Mouse (Mus musculus) heart, postnatal 0 days (tissue): ENCODE data around the gene P4ha2. TPM values are rescaled to one million over a fixed set of nuclear protein-coding genes. Genes with fewer than 3 reads are reported as not detected.

ENCODE experiments used
- ATAC-seq: fragments of 200-750 bp; cut with Nextera tagmentation; 2 replicates; pipeline ENCODE4 v1.8.0; 2017; ENCODE audit warnings: low read depth, moderate number of reproducible peaks, moderate library complexity; ENCODE audit not compliant: insufficient read depth
- DNase-seq: peaks from one replicate; pipeline ENCODE4 v3.0.0-alpha.2; 2016; ENCODE audit warnings: low spot score
- H3K27ac ChIP-seq: fragments of 300-500 bp; sonication (generic); 2 replicates; pipeline ENCODE4 v1.5.1; 2014; ENCODE audit warnings: low read depth, mild to moderate bottlenecking
- H3K27me3 ChIP-seq: fragments of 300-500 bp; sonication (generic); 2 replicates; pipeline ENCODE4 v1.6.1; 2014; ENCODE audit warnings: low read length, mixed read lengths; ENCODE audit not compliant: control insufficient read depth, insufficient read depth
- H3K36me3 ChIP-seq: fragments of 300-500 bp; sonication (generic); replicated peaks from 2 replicates; pipeline ENCODE4 v1.6.1; 2014; ENCODE audit warnings: low read length, mixed read lengths; ENCODE audit not compliant: control insufficient read depth, insufficient read depth
- H3K4me1 ChIP-seq: fragments of 300-500 bp; sonication (generic); 2 replicates; pipeline ENCODE4 v1.6.1; 2014; ENCODE audit warnings: antibody characterized with exemption; ENCODE audit not compliant: control insufficient read depth, insufficient read depth
- H3K4me2 ChIP-seq: fragments of 300-500 bp; sonication (generic); 2 replicates; pipeline ENCODE4 v1.6.1; 2014; ENCODE audit warnings: low read depth, mild to moderate bottlenecking, low read length, moderate library complexity
- H3K4me3 ChIP-seq: fragments of 300-500 bp; sonication (generic); 2 replicates; pipeline ENCODE4 v1.5.1; 2014; ENCODE audit warnings: low read depth, low read length
- H3K9ac ChIP-seq: fragments of 300-500 bp; sonication (generic); replicated peaks from 2 replicates; pipeline ENCODE4 v1.6.1; 2014; ENCODE audit warnings: low read depth, low read length, mixed read lengths
- H3K9me3 ChIP-seq: fragments of 300-500 bp; sonication (generic); replicated peaks from 2 replicates; pipeline ENCODE4 v1.6.1; 2016; ENCODE audit warnings: low read length; ENCODE audit not compliant: control insufficient read depth
- CTCF ChIP-seq: IDR thresholded peaks from 2 replicates; pipeline ENCODE4 v1.5.1; 2016; ENCODE audit warnings: antibody characterized with exemption, control low read depth, low read depth
- EP300 ChIP-seq: IDR thresholded peaks from 2 replicates; pipeline ENCODE4 v1.6.1; 2016; ENCODE audit warnings: antibody characterized with exemption, low read depth
- WGBS: fragments of 180-500 bp; shearing (Covaris S2); extraction: QIAGEN DNeasy Blood & Tissue Kit; methylation state at CpG from one replicate; pipeline ENCODE4 v1.1.7; 2014; 5-methylcytosine and 5-hydroxymethylcytosine counted together
- polyA plus RNA-seq: library from polyadenylated mRNA; unstranded; fragments of >200 nt; fragmentation: Nextera tagmentation; extraction: Ambion mirVana; gene quantifications from 2 replicates; pipeline ENCODE4 v1.2.1, GENCODE M21; 2015
- total RNA-seq: library from RNA; depleted of rRNA; stranded (reverse); fragments of >200 nt; gene quantifications from 2 replicates; pipeline ENCODE4 v1.2.3, GENCODE M21; 2014; ENCODE audit warnings: low replicate concordance

Gene P4ha2
- total and polyA plus RNA-seq, 2 experiments from 2014 or later: 19.8 to 49.0 TPM

DNA sequence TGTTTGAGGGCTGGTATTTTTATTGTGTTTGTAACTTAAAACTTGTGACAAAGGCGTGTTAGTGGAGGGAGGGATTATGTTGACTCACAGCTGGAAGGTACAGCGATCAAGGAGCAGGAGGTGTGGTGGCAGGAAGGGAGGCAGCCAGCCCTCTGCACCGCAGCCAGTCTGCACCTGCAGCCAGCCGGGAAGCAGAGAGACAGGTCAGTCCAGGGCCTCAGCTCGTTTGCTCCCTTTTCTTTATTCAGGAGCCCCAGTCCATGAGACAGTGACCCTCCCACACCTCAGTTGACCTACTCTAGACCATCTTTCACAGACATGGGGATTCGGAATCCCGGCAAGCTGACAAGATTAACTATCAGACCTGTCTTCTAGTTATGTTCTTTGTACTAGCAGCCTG is 19.5 kb upstream of the P4ha2 start:
- Histone ChIP-seq H3K36me3 (no peaks in the 10 kb centered on the region), H3K4me1 (no peaks in the 10 kb centered on the region), H3K9ac (no peak overlapping the region), H3K4me3 (no peak overlapping the region), H3K9me3 (no peaks in the 10 kb centered on the region), H3K27ac (no peak overlapping the region), H3K4me2 (no peak overlapping the region), H3K27me3 (0 out of 2 replicates have a peak, but pooled peaks cover 5% of the 10 kb centered on the region)
- ATAC-seq (no peak), DNase-seq (no peak)
- TF ChIP-seq EP300: no peak
- no peak for TF ChIP-seq CTCF
- WGBS: 44% methylated on average over 7 of the region's 7 CpGs

DNA sequence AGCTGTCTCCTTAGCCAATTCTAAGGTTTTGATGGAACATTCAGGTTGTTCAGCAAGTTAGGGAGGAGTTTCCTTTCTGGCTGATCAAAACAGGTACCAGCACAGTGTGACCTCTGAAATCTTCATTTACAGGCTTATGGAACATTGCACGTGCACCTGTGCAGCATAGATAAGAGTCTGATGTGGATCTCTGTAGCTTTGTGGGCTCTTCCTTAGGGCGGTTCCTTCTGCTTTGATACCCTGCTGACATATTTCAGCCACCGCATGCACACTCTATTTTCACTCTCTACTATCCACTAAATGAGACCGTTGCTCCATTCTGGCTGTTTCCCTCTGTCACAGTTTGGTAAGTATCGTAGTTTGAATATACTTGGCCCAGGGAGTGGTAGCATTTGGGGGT is 17.2 kb upstream of the P4ha2 start:
- 82% methylated on average over 5 of the region's 5 CpGs for WGBS
- no peak for DNase-seq
- H3K27ac ChIP-seq: no peak overlapping the region
- no peaks in the 10 kb centered on the region for H3K36me3 ChIP-seq
- no peaks in the 10 kb centered on the region for H3K27me3 ChIP-seq
- no peaks in the 10 kb centered on the region for H3K4me1 ChIP-seq
- ATAC-seq: no peak
- no peaks in the 10 kb centered on the region for H3K9me3 ChIP-seq
- TF ChIP-seq CTCF (no peak), EP300 (no peak)
- no peak overlapping the region for H3K4me3 ChIP-seq
- H3K4me2 ChIP-seq: no peak overlapping the region
- H3K9ac ChIP-seq: no peak overlapping the region

DNA sequence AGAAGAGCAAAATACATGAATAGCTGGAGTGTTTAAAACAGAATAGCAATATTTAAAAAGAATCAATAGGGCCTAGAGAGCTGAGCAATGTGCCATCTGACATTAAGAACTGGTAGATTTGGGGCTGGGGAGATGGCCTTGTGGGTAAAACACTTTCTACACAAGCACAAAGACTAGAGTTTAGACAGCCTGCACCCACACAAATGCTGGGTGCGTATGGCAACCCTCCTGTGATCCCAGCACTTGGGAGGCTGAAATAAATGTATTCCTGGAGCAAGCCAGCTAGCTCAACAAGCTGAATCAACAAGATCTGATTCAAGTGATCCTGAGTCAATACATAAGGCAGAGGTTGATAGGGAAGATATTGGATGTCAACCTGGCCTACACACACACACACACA is 14.9 kb upstream of the P4ha2 start:
- whole genome bisulfite sequencing: 87% methylated on average over 1 of the region's 1 CpGs
- Histone ChIP-seq H3K9ac (no peak overlapping the region), H3K9me3 (no peaks in the 10 kb centered on the region), H3K4me3 (no peak overlapping the region), H3K36me3 (no peaks in the 10 kb centered on the region), H3K4me1 (no peaks in the 10 kb centered on the region), H3K4me2 (no peak overlapping the region), H3K27ac (no peak overlapping the region), H3K27me3 (no peaks in the 10 kb centered on the region)
- DNase-seq (no peak), ATAC-seq (no peak)
- TF ChIP-seq CTCF: no peak
- TF ChIP-seq EP300: no peak

DNA sequence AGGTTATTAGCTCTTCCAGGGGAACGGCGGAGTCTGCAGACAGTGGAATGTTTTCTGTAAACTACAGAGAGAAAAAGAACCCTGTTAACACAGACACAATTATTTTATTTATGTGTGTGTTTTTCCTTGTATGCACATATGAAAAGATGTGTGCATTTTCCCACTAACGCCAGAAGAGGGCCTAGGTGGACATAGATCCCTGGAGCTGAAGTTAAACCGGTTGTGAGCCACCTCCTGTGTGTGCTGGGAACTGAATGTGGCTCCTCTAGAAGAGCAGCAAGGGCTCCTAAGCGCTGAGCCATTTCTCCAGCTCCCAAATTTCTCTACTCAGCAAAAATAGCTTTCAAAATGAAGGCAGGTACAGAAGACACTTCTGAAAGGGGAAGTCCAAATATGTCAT is 14.1 kb upstream of the P4ha2 start:
- Histone ChIP-seq H3K4me3 (no peak overlapping the region), H3K27me3 (no peaks in the 10 kb centered on the region), H3K36me3 (no peaks in the 10 kb centered on the region), H3K4me2 (no peak overlapping the region), H3K9ac (no peak overlapping the region), H3K27ac (no peak overlapping the region), H3K9me3 (no peaks in the 10 kb centered on the region), H3K4me1 (no peaks in the 10 kb centered on the region)
- ATAC-seq (no peak), DNase-seq (no peak)
- 66% methylated on average over 5 of the region's 5 CpGs for WGBS
- TF ChIP-seq CTCF (no peak), EP300 (no peak)

DNA sequence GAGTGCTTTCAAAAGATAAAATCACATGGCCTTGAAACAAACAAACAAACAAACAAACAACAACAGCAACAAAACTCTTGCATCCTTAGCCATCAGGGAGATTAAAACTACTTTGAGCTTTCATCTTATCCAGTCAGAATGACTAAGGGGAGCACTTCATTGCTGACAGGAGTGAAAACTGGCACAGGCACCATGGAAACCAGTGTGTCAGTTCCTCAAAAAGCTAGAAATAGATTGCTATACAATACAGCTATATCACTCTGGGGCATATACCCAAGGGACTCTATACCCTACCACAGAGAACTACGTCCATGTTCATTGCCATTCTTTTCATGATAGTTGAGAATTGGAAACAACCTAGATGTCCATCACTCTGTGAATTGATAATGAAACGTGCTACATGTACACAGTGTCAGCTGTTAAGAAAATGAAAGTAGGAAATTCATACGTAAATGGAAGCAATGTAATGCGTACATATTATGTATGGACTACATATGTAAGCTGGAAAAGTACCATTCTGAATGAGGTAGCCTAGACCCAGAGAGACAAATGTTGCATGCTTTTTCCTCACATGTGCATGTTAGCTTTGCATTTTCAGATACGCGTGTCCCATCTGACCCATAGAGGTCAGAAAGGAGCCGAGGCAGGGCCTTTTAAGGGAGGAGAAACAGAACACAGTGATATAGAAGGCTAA is 11.5 kb upstream of the P4ha2 start:
- no peaks in the 10 kb centered on the region for H3K27me3 ChIP-seq
- H3K9ac ChIP-seq: no peak overlapping the region
- H3K27ac ChIP-seq: no peak overlapping the region
- H3K4me1 ChIP-seq: peaks cover 5% of the 10 kb centered on the region; the same call in 1 of the 2 replicates
- no peak for DNase-seq
- ATAC-seq: no peak
- H3K4me3 ChIP-seq: no peak overlapping the region
- no peak overlapping the region for H3K4me2 ChIP-seq
- 81% methylated on average over 7 of the region's 7 CpGs for WGBS
- no peaks in the 10 kb centered on the region for H3K36me3 ChIP-seq
- TF ChIP-seq CTCF: no peak
- no peak for TF ChIP-seq EP300
- no peaks in the 10 kb centered on the region for H3K9me3 ChIP-seq

DNA sequence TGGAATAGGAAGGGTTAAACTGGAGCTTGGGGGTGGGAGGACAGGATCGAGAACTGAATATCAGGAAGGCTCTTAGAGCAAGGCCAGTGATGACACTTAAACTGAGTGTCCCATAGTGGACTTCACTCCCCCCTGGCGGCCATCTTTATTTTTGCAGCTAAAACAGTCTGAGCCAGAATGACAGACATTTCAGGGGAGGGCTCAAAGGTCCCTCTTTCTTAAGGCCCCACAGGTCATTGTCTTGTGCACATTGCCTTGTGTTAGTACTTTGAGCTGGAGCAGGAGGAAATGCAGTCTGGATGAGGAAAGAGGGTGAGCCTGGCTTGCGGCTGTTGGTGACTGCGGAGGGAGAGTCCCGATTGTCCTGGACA is 11.0 kb upstream of the P4ha2 start:
- DNase-seq (no peak), ATAC-seq (peak; percentile 66)
- TF ChIP-seq EP300 (no peak), CTCF (peak; percentile 76)
- Histone ChIP-seq H3K4me1 (peaks cover 5% of the 10 kb centered on the region; the same call in 1 of the 2 replicates), H3K36me3 (no peaks in the 10 kb centered on the region), H3K27me3 (no peaks in the 10 kb centered on the region), H3K4me3 (no peak overlapping the region), H3K9ac (no peak overlapping the region), H3K4me2 (no peak overlapping the region), H3K27ac (no peak overlapping the region), H3K9me3 (no peaks in the 10 kb centered on the region)
- 49% methylated on average over 5 of the region's 5 CpGs for WGBS
